Mouse (Mus musculus) cerebellum, adult 8-10 months (tissue): Measurements from ENCODE around the gene Myom3.
A peak's percentile ranks its signal among the peaks of the same experiment; 100 is the strongest.

Source experiments
- DNase-seq: peaks from one replicate; pipeline ENCODE4 v3.0.0; 2022

The Myom3 gene

DNA sequence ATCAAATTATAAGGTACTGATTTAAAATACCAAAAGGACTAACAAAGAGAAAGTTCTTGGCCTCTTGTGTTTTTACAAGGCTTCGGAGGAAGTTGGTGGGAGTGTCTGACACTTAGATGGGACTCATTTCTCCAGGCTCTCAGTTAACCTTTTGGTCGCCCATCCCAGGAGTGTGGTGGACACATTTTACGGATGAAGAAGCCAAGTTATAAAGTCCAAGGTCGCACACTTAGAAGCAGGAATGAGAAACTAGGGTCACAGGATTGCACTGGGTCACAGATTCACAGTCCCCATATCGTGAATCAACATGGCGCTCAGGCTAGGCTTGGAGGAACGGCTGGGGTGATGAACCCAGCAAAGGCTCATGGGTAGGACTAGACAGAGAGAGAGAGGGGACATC is 2.1 kb downstream of the Myom3 start:
- DNase-seq, result no peak

DNA sequence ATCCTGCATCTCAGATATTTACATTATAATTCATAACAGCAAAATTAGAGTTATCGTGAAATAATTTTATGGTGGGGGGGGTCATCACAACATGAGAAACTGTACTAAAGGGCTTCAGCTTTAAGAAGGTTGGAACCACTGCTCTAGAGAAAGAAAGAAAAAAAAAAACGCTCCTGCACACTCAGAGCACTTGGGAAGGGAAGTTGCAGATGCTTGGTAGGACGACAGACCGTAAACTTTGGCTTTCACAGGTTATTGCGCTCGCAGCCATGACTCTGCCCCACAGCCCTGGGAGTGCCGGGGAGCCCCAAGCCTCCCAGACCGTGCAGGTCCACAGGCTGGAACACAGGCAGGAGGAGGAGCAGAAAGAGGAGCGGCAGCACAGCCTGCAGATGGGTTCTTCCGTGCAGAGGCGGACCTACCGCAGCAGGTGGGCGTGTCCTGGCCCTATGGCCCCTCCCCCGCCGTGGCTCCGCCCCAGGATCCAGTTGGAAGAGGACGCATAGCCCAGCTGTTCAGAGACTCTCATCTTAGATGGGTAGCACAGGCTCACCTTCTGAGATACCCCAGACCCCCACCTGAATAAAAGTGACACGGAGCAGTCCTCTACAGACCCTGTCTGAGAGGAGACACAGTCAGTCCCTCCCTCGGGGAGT is 2.9 kb downstream of the Myom3 start:
- DNase-seq, result peak; percentile 6

DNA sequence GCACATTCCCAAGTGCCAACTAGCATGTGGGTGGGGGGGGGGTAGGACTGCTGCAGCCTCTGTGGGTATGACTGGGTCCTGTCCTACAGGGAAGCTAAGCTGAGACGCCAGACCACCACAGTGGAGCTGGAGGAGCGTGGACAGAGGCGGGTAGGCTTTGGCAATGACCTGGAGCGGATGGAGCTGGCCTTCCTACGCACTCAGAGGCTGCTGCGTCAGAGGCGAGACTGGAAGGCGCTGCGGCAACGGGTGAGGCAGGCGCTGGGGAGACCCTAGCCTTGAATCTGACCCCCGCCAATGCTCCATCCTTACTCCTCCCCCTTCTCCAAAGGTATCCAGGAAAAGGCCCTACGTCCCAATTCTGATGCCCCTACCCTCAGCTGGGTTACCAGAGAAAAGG is 5.2 kb downstream of the Myom3 start:
- DNase-seq, result no peak

DNA sequence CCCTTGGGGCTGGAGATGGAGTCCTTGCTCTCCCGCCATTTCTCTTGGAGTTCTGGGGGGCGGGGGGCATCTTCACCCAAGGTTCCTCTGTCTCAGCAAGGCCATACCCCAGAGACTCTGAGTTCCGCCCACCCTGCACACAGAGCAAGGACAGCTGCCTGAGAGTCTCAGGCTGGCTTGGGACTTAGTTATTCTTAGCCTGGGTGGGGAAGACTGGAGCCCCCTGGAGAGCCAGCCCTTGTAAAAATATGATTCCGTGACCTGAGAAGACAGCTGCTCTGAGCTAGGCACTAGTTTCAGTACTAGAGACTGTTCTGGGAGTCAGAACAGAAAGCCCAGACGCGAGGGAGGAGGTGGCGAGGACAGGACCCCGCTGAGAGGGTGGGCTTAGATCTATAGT is 6.2 kb downstream of the Myom3 start:
- no peak for DNase-seq

DNA sequence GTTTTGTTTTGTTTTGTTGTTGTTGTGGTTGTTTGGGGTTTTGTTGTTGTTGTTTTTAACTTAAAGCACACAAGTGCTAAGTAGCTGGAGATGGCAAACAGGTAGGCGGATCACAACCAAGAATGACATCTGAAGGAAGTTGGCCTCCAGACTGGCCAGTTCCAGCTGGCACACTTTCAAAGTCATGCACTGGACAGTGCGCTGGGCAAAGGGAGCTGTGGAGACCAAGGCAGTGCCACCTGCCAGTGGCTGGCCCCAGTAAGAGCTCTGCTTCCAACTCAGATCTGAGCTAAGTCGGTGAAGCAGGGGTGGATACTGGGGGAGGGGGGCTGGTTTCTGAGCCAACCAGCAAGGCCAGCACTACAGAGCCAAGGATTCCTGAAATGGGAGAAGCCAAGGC is 7.5 kb downstream of the Myom3 start:
- no peak for DNase-seq

DNA sequence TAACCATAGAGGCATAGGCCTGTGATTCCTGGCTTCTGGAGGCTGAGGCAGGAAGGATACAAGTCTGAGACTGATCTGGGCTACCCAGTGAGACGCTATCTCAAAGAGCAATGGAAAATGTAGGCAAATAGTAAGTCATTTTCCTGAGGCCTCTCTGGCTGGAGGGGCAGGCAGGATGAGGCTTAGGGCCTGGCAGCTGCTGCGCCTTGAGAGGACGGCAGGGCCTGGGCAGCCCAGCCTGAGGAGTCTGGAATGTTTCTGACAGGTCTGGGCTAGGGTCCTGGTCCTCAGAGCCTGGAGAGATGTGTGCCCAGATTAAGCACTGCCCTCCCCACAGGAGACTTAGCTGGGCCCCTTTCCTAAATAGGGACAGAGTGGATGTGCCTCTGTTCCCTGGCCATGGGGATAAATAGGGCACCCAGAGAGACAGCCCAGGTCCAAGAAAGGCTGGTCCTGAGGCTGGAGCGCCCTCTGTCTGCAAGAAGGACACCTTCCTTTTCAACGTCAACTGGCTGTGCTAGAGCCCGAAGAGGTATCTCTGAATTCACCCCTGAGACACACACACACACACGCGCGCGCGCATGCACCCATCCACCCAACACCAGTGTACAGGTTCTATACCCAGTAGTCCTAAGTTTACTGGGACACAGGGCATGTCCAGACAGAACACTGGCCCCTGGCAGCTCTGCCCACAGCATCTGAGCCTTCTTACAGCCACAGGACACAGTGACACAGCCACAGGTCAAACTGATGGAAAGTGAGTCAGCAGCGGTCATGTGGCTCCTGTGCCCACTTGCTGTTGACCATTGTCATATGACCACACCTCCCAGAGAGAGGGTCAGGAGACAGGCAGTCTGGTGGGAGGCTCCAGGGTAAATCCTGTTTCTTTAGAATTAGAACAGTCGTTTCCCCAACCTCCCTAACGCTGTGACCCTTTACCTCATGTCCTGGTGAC is 9.3 kb downstream of the Myom3 start:
- peak; percentile 18 for DNase-seq

DNA sequence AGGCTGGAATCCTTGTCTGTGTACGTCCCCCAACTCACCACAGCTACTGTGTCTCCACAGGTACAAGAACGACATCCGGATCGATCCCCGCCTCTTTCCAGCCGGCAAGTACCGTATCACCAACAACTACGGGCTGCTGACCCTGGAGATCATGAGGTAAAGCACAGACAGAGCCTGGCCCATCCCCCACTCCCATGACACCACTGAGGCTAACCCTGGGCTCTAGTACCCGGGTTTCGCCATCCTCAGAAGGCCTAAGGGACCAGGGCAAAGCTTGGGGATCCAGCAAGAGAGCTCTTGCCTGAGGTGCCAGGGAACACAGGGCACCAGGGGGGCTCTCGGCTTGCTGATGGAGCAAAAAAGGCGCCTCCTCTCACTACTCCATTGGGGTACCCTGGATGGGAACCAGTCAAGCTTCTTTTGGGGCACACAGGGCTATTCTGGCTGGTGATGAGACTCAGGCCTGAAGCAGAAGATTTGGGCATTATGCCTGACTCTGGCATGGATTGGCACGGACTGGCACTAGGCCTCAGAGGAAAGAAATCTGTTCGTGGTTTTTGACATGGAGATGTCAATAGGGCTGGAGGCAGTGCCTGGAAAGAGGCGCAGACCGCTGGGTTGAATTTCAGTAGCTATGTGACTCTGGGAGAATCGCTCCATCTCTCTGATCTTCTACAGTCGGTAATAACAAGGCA is 11.2 kb downstream of the Myom3 start:
- DNase-seq, result no peak

DNA sequence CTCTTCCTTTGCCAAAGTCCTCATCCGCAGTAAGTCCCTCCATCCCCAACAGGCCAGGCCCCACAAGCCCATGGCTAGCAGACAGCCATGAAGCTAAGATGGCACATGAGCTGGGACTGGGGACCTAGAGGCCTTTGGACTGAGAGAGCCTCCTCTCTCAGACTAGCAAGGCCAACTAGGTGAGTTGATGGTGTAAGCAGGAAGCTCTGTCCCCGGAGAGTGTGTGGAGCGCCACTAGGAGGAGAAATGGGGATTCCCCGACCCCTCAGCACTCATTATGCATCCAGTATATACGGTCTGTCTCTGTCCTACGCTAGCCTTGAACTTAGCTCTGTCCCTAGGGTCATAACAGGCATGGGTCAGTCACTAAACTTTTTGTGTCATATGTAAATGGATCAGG is 12.1 kb downstream of the Myom3 start:
- DNase-seq, result no peak

DNA sequence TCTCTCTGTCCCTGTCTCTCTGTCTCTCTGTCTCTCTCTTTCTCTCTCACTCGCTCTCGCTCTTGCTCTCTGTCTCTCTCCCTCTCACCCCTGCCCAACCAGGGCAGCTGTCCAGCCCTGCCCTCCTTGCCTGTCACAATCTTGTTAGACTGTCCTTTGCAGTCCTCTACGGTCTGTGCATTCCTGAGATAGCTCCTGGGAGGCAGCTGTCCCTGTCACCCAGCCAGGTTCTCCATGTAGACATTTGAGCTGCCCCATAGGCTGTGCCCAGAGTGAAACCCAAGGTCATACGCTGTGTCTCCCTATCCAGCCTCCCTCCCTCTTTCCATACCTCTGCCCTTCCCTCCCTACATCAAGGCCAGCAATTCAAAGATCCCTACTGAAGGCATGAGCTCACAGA is 13.2 kb downstream of the Myom3 start:
- DNase-seq, result no peak

DNA sequence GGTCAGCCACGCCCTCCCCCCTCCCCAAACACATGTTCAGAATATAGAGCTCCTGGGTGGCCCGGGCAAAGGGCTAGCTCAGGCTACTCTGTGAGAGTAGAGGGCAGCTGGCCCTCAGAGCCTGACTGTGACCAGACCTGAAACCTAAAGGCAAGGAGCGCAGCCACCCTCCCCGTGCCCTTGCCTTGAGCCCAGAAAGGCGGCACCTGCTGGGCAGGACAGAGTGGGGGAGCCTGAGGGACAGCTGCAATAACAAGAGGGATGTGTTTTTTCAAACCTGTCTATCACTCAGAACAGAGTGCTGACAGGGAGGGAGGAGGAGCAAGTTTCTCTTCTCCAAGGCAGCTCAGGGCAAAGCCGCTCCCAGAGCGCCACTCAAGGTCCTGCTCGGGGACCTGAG is 15.0 kb downstream of the Myom3 start:
- no peak for DNase-seq

DNA sequence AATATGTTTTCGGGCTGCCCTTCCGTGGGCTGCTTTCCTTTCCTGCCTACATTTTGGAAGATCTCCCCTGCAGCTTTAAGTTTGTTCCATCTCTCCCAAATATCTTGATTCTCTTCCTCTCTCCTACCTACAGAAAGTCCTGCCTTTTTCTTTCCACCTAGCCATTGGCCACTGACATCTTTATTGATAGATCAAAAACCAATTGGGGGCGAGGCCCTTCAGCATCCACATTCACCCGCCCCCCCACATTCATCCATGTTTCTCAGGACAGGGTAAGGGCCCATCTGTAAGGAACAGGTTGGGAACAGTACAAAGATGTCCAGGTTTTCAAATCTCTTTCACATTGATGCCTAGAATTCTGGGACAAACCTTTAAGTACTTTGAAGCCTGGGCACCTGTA is 17.3 kb downstream of the Myom3 start:
- DNase-seq, result no peak

DNA sequence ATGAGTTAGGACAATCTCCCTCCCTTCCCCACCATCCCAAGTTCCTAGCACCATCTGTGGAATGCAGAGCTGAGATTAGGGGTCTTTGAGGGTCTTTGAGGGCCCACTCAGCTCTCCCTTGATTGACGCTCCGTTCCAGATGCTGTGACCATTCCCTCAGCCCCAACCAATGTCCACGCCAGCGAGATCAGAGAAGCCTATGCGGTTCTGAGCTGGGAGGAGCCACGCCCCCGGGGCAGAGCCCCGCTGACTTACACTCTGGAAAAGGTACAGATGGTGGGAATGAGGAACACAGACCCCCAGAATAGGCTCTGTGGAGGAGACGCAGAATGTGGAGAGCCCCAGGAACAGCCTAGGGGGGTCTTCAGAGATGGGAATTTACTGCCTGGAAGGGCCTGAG is 20.1 kb downstream of the Myom3 start:
- no peak for DNase-seq

DNA sequence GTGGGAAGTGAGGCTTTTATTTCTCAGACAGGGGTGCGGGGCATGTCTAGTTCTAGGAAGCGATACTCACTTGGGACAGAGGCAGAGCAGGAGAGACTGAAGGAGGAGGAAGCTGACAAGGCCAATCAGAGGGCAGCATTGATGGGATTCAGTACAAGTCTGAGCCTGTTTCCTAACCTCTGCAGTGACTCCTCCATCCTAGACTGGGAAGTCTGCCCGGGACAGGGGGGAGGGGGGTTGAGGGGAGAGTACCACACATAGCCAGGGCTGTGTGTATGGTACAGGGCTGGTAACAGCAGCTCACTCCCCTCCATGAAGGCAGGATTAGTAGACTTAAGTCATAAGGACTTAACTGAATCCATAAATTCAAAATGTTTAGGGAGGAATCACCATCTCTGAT is 20.7 kb downstream of the Myom3 start:
- DNase-seq, result no peak

DNA sequence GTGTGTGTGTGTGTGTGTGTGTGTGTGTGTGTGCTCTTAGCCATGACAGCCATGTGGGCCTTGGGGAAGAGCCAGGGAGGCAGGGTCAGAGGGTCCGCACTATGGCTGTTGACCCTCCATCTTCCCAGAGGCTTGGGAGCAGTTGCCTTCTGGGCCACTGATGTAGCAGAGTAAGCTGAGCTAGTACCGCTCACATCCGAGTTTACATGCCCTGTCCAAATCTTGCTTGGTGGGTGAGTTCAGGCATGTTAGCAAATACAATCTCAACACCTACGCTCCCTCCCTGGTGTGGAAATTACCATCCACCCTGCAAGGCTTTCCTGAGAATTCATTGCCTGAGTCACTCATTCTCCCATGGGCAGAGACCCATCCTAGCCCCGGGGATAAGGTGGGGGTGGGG is 21.8 kb downstream of the Myom3 start:
- no peak for DNase-seq

DNA sequence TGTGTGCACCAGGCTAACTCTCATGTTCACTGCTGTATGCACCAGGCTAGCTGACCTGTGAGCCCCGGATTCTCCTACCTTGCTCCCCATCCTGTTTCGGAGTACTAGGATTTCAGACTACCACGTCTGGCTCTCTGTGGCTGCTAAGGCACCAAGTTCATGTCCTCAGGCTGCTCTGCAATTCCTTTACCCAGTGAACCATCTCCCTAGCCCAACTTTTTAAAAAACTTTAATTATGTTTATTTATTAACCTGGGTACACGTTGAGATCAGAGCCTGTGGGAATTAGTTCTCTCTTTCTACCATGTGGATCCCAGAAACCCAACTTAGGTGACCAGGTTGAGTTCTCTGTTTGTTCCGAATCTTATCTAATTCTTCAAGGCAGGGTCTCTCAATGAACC is 27.1 kb downstream of the Myom3 start:
- DNase-seq, result no peak

DNA sequence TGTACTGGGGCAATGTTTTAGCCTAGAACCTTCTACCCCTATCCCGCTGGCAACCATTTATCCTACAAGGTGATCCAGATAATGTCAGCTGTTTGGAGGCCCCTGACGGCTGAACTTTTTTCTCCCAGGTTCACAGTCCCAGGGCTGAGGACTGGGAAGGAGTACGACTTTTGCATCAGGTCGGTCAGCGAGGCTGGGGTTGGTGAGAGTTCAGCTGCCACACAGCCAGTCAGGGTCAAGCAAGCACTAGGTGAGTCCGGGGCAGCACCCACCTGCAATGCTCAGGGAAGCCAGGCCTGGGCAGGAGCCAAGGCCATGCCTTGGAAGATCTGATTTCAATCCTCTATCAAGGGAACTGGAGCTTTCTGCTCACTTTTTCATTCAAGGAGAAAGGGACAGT is 27.8 kb downstream of the Myom3 start:
- DNase-seq, result no peak

DNA sequence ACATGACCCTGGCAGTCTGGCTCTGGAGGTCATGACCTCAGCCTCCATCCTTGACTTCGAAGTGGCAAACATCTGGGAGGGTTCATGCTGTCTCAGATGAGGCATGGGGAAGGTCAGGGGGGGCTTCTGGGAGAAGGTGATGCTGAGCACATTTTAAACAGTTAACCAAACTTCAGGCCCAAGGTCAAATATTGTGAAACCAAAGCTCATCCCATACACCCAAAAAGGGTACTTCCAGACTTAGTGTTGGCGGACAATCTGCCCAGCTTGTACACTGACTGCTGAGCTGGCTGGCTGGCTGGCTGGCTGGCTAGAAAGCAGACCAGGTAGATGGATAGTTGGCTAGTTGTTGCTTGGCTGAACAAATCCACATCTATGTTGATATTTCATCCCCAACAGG is 29.6 kb downstream of the Myom3 start:
- DNase-seq, result no peak

DNA sequence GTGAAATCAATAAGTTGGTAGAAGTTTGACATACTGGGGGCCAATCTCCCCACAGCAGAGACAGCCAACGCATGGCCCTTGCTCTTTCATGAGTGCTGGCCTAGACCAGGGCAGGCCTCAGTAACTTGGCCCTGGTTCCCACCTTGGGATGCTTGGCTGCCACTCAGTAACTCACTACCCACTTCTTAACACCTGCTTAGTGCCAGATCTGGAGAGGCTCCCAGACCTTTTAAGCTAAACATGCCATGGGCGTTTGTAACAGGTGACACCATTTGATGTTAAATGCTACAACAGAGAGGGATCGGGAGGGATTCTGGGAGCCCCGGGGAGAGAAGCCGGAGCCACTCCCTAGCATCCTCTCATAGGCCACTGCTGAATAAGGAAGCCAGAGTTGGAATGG is 33.3 kb downstream of the Myom3 start:
- no peak for DNase-seq

DNA sequence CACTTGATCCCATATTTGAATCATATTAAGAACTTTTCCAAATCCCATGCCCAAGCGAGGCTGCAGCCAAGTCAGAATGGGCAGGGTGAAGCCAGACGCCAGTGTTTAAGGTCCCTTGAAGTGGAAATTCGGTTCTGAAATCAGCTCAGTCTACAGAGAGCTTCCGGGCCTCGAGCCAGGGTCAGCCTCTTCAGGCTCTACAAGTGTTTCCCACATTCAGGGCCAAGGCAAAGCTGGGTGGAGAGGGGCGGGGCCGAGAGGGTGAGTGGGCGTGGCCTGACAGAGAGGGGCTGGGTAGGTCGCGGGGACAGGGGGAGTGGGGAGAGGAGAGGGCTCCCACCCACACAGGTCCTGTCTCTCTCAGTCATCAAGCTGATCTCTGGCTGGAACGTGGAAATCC is 38.4 kb downstream of the Myom3 start:
- DNase-seq, result no peak

DNA sequence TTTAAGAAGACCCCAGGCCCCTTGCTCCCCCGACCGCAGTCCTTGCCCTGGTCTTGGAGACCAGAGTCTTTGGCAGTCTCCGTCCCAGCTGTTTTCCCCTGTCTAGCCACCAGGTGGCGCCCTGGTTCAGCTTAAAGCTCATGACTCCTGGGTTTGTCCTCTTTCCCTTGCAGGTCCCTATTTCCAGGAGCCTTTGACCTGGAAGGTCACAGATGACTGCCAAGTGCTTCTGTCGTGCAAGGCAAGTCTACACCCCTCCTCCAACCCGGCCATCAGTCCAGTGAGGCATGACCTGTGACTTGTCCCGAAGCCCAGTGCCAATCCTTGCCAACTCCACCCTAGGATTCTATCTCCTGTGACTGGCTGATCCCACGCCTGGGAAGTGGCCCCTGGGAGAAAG is 42.0 kb downstream of the Myom3 start:
- DNase-seq, result peak; percentile 87

DNA sequence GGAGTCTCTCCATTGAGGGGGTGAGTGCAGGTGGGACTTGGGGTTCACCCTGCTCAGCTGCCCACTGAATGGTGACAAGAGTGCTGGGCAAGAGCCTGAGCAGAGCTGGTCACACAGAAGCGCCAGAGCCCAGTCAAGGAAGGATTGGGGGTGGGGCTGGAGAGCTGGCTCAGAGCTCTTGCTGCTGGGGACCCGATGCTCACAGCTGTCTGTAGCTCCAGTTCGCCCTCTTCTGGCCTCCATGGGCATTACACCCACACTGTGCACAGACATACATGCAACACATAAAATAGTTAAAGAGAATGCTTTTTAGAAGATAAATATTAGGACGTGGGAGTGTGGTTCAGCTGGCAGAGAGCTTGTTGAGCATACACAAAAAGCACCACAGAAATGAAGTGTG is 43.8 kb downstream of the Myom3 start:
- DNase-seq, result no peak

DNA sequence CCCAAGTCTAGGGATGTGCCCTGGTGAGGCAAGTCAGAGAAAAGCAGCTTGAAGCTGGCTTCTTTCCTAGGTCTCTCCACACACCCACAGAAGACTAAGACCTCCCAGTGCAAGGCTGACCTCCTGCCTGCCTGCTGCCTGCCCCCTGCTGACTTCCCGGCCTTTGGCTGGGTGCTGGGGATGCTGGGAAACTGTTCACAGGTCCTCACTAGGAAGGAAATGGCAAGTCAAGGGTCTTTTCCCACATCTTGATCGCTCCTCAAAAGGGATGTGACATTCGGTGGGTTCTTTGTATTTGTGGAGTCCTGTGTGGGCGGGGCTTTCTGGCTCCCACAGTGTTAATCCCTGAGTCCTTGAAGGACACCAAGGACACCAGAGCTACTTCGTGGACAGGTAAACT is 44.7 kb downstream of the Myom3 start:
- DNase-seq, result no peak

DNA sequence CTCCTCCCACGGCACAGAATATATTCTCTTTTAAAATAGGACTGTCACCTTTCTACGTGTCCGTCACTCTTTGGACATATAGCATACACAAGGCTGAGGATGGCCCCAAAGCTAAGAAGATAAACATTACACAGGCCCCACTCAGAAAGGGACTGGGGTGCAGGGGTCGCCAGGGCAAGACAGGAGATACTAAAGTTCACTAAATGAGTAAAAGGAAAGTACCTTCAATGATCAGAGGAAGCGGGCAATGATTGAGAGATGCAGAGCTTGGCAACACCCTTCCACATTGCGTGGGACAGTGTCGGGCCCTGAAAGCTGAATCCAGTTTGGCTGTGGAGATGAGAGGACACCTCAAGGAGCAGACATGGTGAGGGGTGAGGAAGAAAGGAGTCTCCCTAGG is 55.4 kb downstream of the Myom3 start:
- DNase-seq, result no peak
